Comparison of ENCODE assay signal across 20 mouse cellular contexts in the genomic region with DNA sequence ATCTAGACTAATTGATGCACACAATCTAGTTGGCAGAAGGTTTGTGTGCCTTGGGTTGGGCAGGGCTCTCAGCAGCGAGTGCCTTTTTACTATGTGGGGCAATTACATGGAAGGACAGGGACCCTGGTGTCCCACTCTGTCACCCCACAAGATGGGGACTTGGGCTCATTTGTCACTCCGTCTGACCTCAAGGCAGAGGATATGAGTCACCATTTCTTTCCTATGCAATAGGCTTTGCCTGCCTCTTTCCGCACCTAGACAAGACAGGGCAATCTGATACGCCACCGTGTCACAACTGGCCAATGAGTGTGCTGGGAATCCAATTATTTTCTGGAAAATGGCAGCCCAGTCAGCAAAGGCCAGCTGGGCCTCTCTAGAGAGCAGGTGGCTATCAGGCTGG. TPM values are rescaled to one million over a fixed set of nuclear protein-coding genes. Genes with fewer than 3 reads are reported as not detected.
"Had no signal": no experiment of that assay in that cellular context is flagged by ENCODE, and none has a peak within 500 bp of the region (broad histone marks: within the 10 kb centered on the region; RNA-seq: fewer than 3 reads in every experiment).

No protein-coding gene starts in this region.

- ATAC-seq: lung, postnatal 0 days; midbrain, embryonic 16.5 days had no signal

- DNase-seq: kidney, adult 8-10 months; kidney, postnatal 25 days; layer of hippocampus, adult 9-11 months; layer of hippocampus, postnatal 36 days; liver, embryonic 13.5 days; lung, adult 2 months; lung, postnatal 4 days; right cerebral cortex, adult 18-20 months; thymus, postnatal 4 days had no signal

RNA-seq across cellular contexts. Expression of a gene that starts 3.9 kb away (rescaled TPM):
- total RNA-seq: megakaryocyte-erythroid progenitor cell, adult 5-6 weeks had no signal
- polyA plus RNA-seq: kidney, embryonic 16.5 days; limb, embryonic 11.5 days; limb, embryonic 15.5 days; liver, embryonic 13.5 days had no signal

RNA-seq across cellular contexts. Expression of a gene that starts 5.4 kb away (rescaled TPM):
- total RNA-seq: layer of hippocampus, postnatal 36 days; left cerebral cortex, adult 8-10 months; left cerebral cortex, postnatal 25 days; megakaryocyte-erythroid progenitor cell, adult 5-6 weeks had no signal
- polyA plus RNA-seq: limb, embryonic 11.5 days; limb, embryonic 15.5 days; liver, embryonic 13.5 days; stomach, postnatal 0 days had no signal

RNA-seq across cellular contexts. Expression of a gene that starts 32.1 kb away (rescaled TPM):
- total RNA-seq: layer of hippocampus, postnatal 36 days; left cerebral cortex, adult 8-10 months; left cerebral cortex, postnatal 25 days; megakaryocyte-erythroid progenitor cell, adult 5-6 weeks had no signal
- polyA plus RNA-seq: kidney, embryonic 16.5 days; limb, embryonic 11.5 days; liver, embryonic 13.5 days; midbrain, embryonic 12.5 days; midbrain, embryonic 16.5 days; neural tube, embryonic 14.5 days had no signal

RNA-seq across cellular contexts. Expression of a gene that starts 33.1 kb away (rescaled TPM):
- total RNA-seq: megakaryocyte-erythroid progenitor cell, adult 5-6 weeks had no signal

RNA-seq across cellular contexts. Expression of a gene that starts 59.1 kb away (rescaled TPM):
- total RNA-seq: layer of hippocampus, postnatal 36 days; left cerebral cortex, adult 8-10 months; left cerebral cortex, postnatal 25 days; megakaryocyte-erythroid progenitor cell, adult 5-6 weeks had no signal
